Mouse (Mus musculus) CH12.LX (cell line): Measurements from ENCODE around the gene Arg2.
A peak's percentile ranks its signal among the peaks of the same experiment; 100 is the strongest.

Experiments
- BHLHE40 ChIP-seq: IDR thresholded peaks from 2 replicates; pipeline ENCODE4 v1.6.1; 2011; ENCODE audit warnings: mild to moderate bottlenecking, low read depth, low read length, improper control_type of control experiment
- CTCF ChIP-seq, 2 experiments: IDR thresholded peaks in 1 of 2; conservative IDR thresholded peaks in 1 of 2; 2 replicates each; pipeline ENCODE4 v1.5.1; 2011 to 2012; ENCODE audit warnings: low read depth in 2 of 2, low read length in 2 of 2, improper control_type of control experiment in 1 of 2, inconsistent platforms in 1 of 2, mild to moderate bottlenecking in 1 of 2, moderate library complexity in 1 of 2
- POLR2A ChIP-seq: IDR thresholded peaks from 2 replicates; pipeline ENCODE4 v1.6.1; 2011; ENCODE audit warnings: low read depth, mild to moderate bottlenecking, improper control_type of control experiment, low read length
- SMC3 ChIP-seq: IDR thresholded peaks from 2 replicates; pipeline ENCODE4 v1.6.1; 2011; ENCODE audit warnings: low read depth, low read length, improper control_type of control experiment

- TF ChIP-seq BHLHE40 (no peak), CTCF (conservative IDR thresholded peaks at IDR 0.05 in 1 of 2, IDR thresholded peaks at IDR 0.05 in 1 of 2; ENCODE audit: low read depth in 2 of 2, low read length in 2 of 2) (peak; percentile 70 to 91), SMC3 (peak; percentile 79), POLR2A (no peak)
These were observed 62.9 kb downstream of the Arg2 start for GRCm38 (mm10) chr12:79193441-79193840.
